Mouse (Mus musculus) brain, embryonic 14.5 days (tissue): ENCODE data around the gene Large1.

Experiments
- CTCF ChIP-seq: fragments of 200-500 bp; IDR thresholded peaks from 2 replicates; pipeline ENCODE4 v1.5.1; 2012; ENCODE audit warnings: inconsistent platforms, mild to moderate bottlenecking, moderate library complexity, borderline replicate concordance; ENCODE audit not compliant: insufficient read depth, insufficient read length; ENCODE audit errors: extremely low read depth
- POLR2A ChIP-seq: fragments of 200-500 bp; IDR thresholded peaks from 2 replicates; pipeline ENCODE4 v1.6.1; 2012; ENCODE audit warnings: mild to moderate bottlenecking, inconsistent platforms, borderline replicate concordance; ENCODE audit not compliant: poor library complexity, insufficient read depth, insufficient read length, severe bottlenecking; ENCODE audit errors: extremely low read depth

DNA sequence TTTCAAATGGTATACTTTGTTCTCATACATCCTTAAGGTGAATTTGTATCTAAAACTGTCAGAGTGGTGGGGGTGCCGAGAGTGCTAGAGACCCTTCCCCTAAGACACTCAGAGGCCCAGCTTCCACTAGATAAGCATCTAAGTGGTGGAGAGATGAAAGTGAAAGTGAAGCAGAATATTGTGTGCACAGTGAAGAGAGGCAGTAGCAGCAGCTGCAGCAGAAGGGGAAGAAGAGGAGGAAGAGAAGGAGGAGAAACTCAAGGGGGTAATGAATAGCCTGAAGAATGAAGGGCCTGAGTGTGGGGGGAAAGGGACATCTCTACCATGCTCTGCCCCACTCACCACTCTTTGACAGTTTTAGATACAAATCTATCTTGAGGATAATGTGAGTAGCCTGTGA is 191.8 kb downstream of the Large1 start:
- no peak for TF ChIP-seq POLR2A
- no peak for TF ChIP-seq CTCF
